Mouse (Mus musculus) heart, embryonic 12.5 days (tissue): ENCODE data around the gene Crk. TPM values are rescaled to one million over a fixed set of nuclear protein-coding genes. Genes with fewer than 3 reads are reported as not detected.
"Not testable (repeated sequence)": the region's sequence is repeated elsewhere in the genome, so short reads cannot be mapped to it uniquely, and the experiment has no call there.

Experiments
- ATAC-seq: fragments of 200-750 bp; cut with Nextera tagmentation; 2 replicates; pipeline ENCODE4 v1.8.0; 2017; ENCODE audit warnings: moderate TSS enrichment, moderate library complexity; ENCODE audit not compliant: insufficient number of reproducible peaks, low FRiP score
- H3K27ac ChIP-seq: fragments of 300-500 bp; sonication (generic); 2 replicates; pipeline ENCODE4 v1.5.1; 2016; ENCODE audit warnings: mild to moderate bottlenecking, moderate library complexity; ENCODE audit not compliant: poor library complexity, severe bottlenecking
- H3K27me3 ChIP-seq: fragments of 300-500 bp; sonication (generic); replicated peaks from 2 replicates; pipeline ENCODE4 v1.6.1; 2016; ENCODE audit warnings: mild to moderate bottlenecking, moderate library complexity
- H3K36me3 ChIP-seq: fragments of 300-500 bp; sonication (generic); 2 replicates; pipeline ENCODE4 v1.6.1; 2016; ENCODE audit warnings: mild to moderate bottlenecking, moderate library complexity
- H3K4me1 ChIP-seq: fragments of 300-500 bp; sonication (generic); replicated peaks from 2 replicates; pipeline ENCODE4 v1.6.1; 2016; ENCODE audit warnings: mild to moderate bottlenecking
- H3K4me2 ChIP-seq: fragments of 300-500 bp; sonication (generic); 2 replicates; pipeline ENCODE4 v1.6.1; 2016; ENCODE audit warnings: mild to moderate bottlenecking, moderate library complexity
- H3K4me3 ChIP-seq: fragments of 300-500 bp; sonication (generic); 2 replicates; pipeline ENCODE4 v1.5.1; 2016; ENCODE audit warnings: mild to moderate bottlenecking
- H3K9ac ChIP-seq: fragments of 300-500 bp; sonication (generic); 2 replicates; pipeline ENCODE4 v1.6.1; 2016; ENCODE audit warnings: mild to moderate bottlenecking, moderate library complexity
- H3K9me3 ChIP-seq: fragments of 300-500 bp; sonication (generic); replicated peaks from 2 replicates; pipeline ENCODE4 v1.6.1; 2016; ENCODE audit warnings: mild to moderate bottlenecking, moderate library complexity
- WGBS: fragments of 180-500 bp; shearing (Covaris S2); methylation state at CpG from one replicate; pipeline ENCODE4 v1.1.7; 2016; 5-methylcytosine and 5-hydroxymethylcytosine counted together
- polyA plus RNA-seq: library from polyadenylated mRNA; unstranded; fragments of >200 nt; fragmentation: Nextera tagmentation; extraction: Ambion mirVana; gene quantifications from 2 replicates; pipeline ENCODE4 v1.2.1, GENCODE M21; 2016

Gene Crk
- polyA plus RNA-seq, 1 experiment from 2014 or later: 110 TPM

GRCm38 (mm10) chr11:75727659-75728058 lies 48.6 kb downstream of the Crk start:
- H3K4me3 ChIP-seq, H3K36me3 ChIP-seq, H3K27me3 ChIP-seq, H3K9ac ChIP-seq, ATAC-seq, H3K27ac ChIP-seq, H3K4me2 ChIP-seq, H3K4me1 ChIP-seq, H3K9me3 ChIP-seq: not testable (repeated sequence)
- 85% methylated on average over 6 of the region's 6 CpGs for WGBS

GRCm38 (mm10) chr11:75732434-75733226 lies 53.6 kb downstream of the Crk start, which contains the start of gene Ywhae:
Gene Ywhae, plus strand, starts transcription at chr11:75732869.
- ATAC-seq: peak; percentile 94

GRCm38 (mm10) chr11:75733227-75733940 lies 54.3 kb downstream of the Crk start:
- Histone ChIP-seq H3K4me3 (peak overlapping the region; percentile 70), H3K4me2 (peak overlapping the region; percentile 76), H3K4me1 (peaks cover 39% of the 10 kb centered on the region), H3K9me3 (no peaks in the 10 kb centered on the region), H3K27ac (peak overlapping the region; percentile 96), H3K27me3 (no peaks in the 10 kb centered on the region), H3K9ac (peak overlapping the region; percentile 98), H3K36me3 (peaks cover 8% of the 10 kb centered on the region)
- ATAC-seq: peak; percentile 78
- WGBS: under 1% methylated on average over 43 of the region's 52 CpGs

More at GRCm38 (mm10) chr11:75732434-75733226, 53.6 kb downstream of the Crk start, which contains the start of gene Ywhae:
- under 1% methylated on average over 76 of the region's 76 CpGs for WGBS
- no peaks in the 10 kb centered on the region for H3K27me3 ChIP-seq
- H3K36me3 ChIP-seq: peaks cover under 1% of the 10 kb centered on the region; the same call in 1 of the 2 replicates
- peak within 1 kb of the TSS; percentile 70 for H3K4me3 ChIP-seq
- peak within 1 kb of the TSS; percentile 96 for H3K27ac ChIP-seq
- H3K4me2 ChIP-seq: peak within 1 kb of the TSS; percentile 76
- no peaks in the 10 kb centered on the region for H3K9me3 ChIP-seq
- H3K4me1 ChIP-seq: peaks cover 31% of the 10 kb centered on the region
- H3K9ac ChIP-seq: peak within 1 kb of the TSS; percentile 98

GRCm38 (mm10) chr11:75735462-75736252 lies 56.6 kb downstream of the Crk start:
- ATAC-seq: no peak
- Histone ChIP-seq H3K27me3 (no peaks in the 10 kb centered on the region), H3K4me3 (peak overlapping the region; percentile 70), H3K9ac (no peak overlapping the region), H3K27ac (no peak overlapping the region), H3K4me1 (peaks cover 56% of the 10 kb centered on the region), H3K36me3 (peaks cover 16% of the 10 kb centered on the region), H3K9me3 (no peaks in the 10 kb centered on the region), H3K4me2 (peak overlapping the region; percentile 76)
- WGBS: 84% methylated on average over 5 of the region's 5 CpGs

GRCm38 (mm10) chr11:75736978-75737377 lies 57.9 kb downstream of the Crk start:
- 62% methylated on average over 3 of the region's 3 CpGs for WGBS
- H3K9me3 ChIP-seq: no peaks in the 10 kb centered on the region
- H3K27ac ChIP-seq: no peak overlapping the region
- no peak for ATAC-seq
- peak overlapping the region; percentile 37 for H3K4me2 ChIP-seq
- 0 out of 2 replicates have a peak overlapping the region, but pooled peaks have one; percentile 37 for H3K9ac ChIP-seq
- peaks cover 57% of the 10 kb centered on the region for H3K4me1 ChIP-seq
- no peaks in the 10 kb centered on the region for H3K27me3 ChIP-seq
- H3K4me3 ChIP-seq: 0 out of 2 replicates have a peak overlapping the region, but pooled peaks have one; percentile 5
- peaks cover 16% of the 10 kb centered on the region for H3K36me3 ChIP-seq

GRCm38 (mm10) chr11:75737806-75738476 lies 58.9 kb downstream of the Crk start:
- H3K36me3 ChIP-seq: peaks cover 18% of the 10 kb centered on the region
- ATAC-seq: no peak
- H3K4me1 ChIP-seq: peaks cover 62% of the 10 kb centered on the region
- no peak overlapping the region for H3K4me3 ChIP-seq
- 72% methylated on average over 2 of the region's 2 CpGs for WGBS
- no peaks in the 10 kb centered on the region for H3K27me3 ChIP-seq
- no peaks in the 10 kb centered on the region for H3K9me3 ChIP-seq
- no peak overlapping the region for H3K4me2 ChIP-seq
- no peak overlapping the region for H3K27ac ChIP-seq
- no peak overlapping the region for H3K9ac ChIP-seq

- H3K4me3 ChIP-seq: no peak overlapping the region
- H3K27me3 ChIP-seq: no peaks in the 10 kb centered on the region
- peaks cover 22% of the 10 kb centered on the region for H3K36me3 ChIP-seq
- no peak for ATAC-seq
- H3K9ac ChIP-seq: no peak overlapping the region
- H3K4me2 ChIP-seq: no peak overlapping the region
- 92% methylated on average over 7 of the region's 7 CpGs for WGBS
- peaks cover 62% of the 10 kb centered on the region for H3K4me1 ChIP-seq
- H3K27ac ChIP-seq: no peak overlapping the region
- H3K9me3 ChIP-seq: no peaks in the 10 kb centered on the region
Observed at GRCm38 (mm10) chr11:75738477-75738821, 59.4 kb downstream of the Crk start.

- no peaks in the 10 kb centered on the region for H3K27me3 ChIP-seq
- ATAC-seq: no peak
- peaks cover 55% of the 10 kb centered on the region for H3K4me1 ChIP-seq
- no peak overlapping the region for H3K4me2 ChIP-seq
- H3K4me3 ChIP-seq: no peak overlapping the region
- no peak overlapping the region for H3K27ac ChIP-seq
- WGBS: 65% methylated on average over 3 of the region's 3 CpGs
- no peaks in the 10 kb centered on the region for H3K9me3 ChIP-seq
- peaks cover 27% of the 10 kb centered on the region for H3K36me3 ChIP-seq
- no peak overlapping the region for H3K9ac ChIP-seq
Observed at GRCm38 (mm10) chr11:75740204-75740603, 61.1 kb downstream of the Crk start.

- no peak for ATAC-seq
- 0 out of 2 replicates have a peak overlapping the region, but pooled peaks have one; percentile 21 for H3K27ac ChIP-seq
Observed at GRCm38 (mm10) chr11:75741615-75742014, 62.6 kb downstream of the Crk start.

GRCm38 (mm10) chr11:75744761-75745160 lies 65.7 kb downstream of the Crk start:
- Histone ChIP-seq H3K27ac (no peak overlapping the region), H3K27me3 (no peaks in the 10 kb centered on the region), H3K9ac (no peak overlapping the region), H3K4me2 (no peak overlapping the region), H3K4me1 (peaks cover 51% of the 10 kb centered on the region), H3K36me3 (peaks cover 18% of the 10 kb centered on the region), H3K4me3 (no peak overlapping the region), H3K9me3 (no peaks in the 10 kb centered on the region)
- no peak for ATAC-seq
- 89% methylated on average over 3 of the region's 3 CpGs for WGBS

More at GRCm38 (mm10) chr11:75741615-75742014, 62.6 kb downstream of the Crk start:
- H3K36me3 ChIP-seq: peaks cover 27% of the 10 kb centered on the region
- H3K9ac ChIP-seq: 0 out of 2 replicates have a peak overlapping the region, but pooled peaks have one; percentile 36
- no peaks in the 10 kb centered on the region for H3K9me3 ChIP-seq
- H3K4me1 ChIP-seq: peaks cover 54% of the 10 kb centered on the region
- WGBS: 50% methylated on average over 3 of the region's 3 CpGs
- H3K4me3 ChIP-seq: no peak overlapping the region
- no peaks in the 10 kb centered on the region for H3K27me3 ChIP-seq
- no peak overlapping the region for H3K4me2 ChIP-seq
